Mouse (Mus musculus) forebrain, postnatal 0 days (tissue): ENCODE data around the gene Gm28043. TPM values are rescaled to one million over a fixed set of nuclear protein-coding genes. Genes with fewer than 3 reads are reported as not detected.
A peak's percentile ranks its signal among the peaks of the same experiment; 100 is the strongest.

Source experiments
- ATAC-seq: fragments of 200-750 bp; cut with Nextera tagmentation; 2 replicates; pipeline ENCODE4 v1.8.0; 2017; ENCODE audit warnings: mild to moderate bottlenecking, moderate library complexity
- DNase-seq: peaks from one replicate; pipeline ENCODE4 v3.0.0-alpha.2; 2015
- H3K27ac ChIP-seq: fragments of 300-500 bp; sonication (generic); 2 replicates; pipeline ENCODE4 v1.5.1; 2014; ENCODE audit warnings: low read depth, mild to moderate bottlenecking, antibody characterized with exemption, low read length, moderate library complexity, mixed read lengths
- H3K27me3 ChIP-seq: fragments of 300-500 bp; sonication (generic); 2 replicates; pipeline ENCODE4 v1.6.1; 2014; ENCODE audit warnings: mild to moderate bottlenecking, low read length, mixed read lengths; ENCODE audit not compliant: insufficient read depth
- H3K36me3 ChIP-seq: fragments of 300-500 bp; sonication (generic); 2 replicates; pipeline ENCODE4 v1.6.1; 2014; ENCODE audit warnings: mild to moderate bottlenecking, moderate library complexity; ENCODE audit not compliant: insufficient read depth
- H3K4me1 ChIP-seq: fragments of 300-500 bp; sonication (generic); 2 replicates; pipeline ENCODE4 v1.6.1; 2014; ENCODE audit warnings: antibody characterized with exemption; ENCODE audit not compliant: insufficient read depth
- H3K4me2 ChIP-seq: fragments of 300-500 bp; sonication (generic); 2 replicates; pipeline ENCODE4 v1.6.1; 2014; ENCODE audit warnings: low read depth, mild to moderate bottlenecking, moderate library complexity
- H3K4me3 ChIP-seq: fragments of 300-500 bp; sonication (generic); 2 replicates; pipeline ENCODE4 v1.5.1; 2014; ENCODE audit warnings: low read depth, low read length, mixed read lengths
- H3K9ac ChIP-seq: fragments of 300-500 bp; sonication (generic); 2 replicates; pipeline ENCODE4 v1.6.1; 2014; ENCODE audit warnings: mild to moderate bottlenecking
- H3K9me3 ChIP-seq: fragments of 300-500 bp; sonication (generic); 2 replicates; pipeline ENCODE4 v1.6.1; 2016; ENCODE audit warnings: low read length
- CTCF ChIP-seq: sonication (generic); IDR thresholded peaks from 2 replicates; pipeline ENCODE4 v1.5.1; 2016; ENCODE audit warnings: antibody characterized with exemption, control low read depth, low read depth
- WGBS: fragments of 180-500 bp; shearing (Covaris S2); extraction: QIAGEN DNeasy Blood & Tissue Kit; methylation state at CpG from one replicate; pipeline ENCODE4 v1.1.7; 2014; 5-methylcytosine and 5-hydroxymethylcytosine counted together
- polyA plus RNA-seq: library from polyadenylated mRNA; unstranded; fragments of >200 nt; fragmentation: Nextera tagmentation; extraction: Ambion mirVana; gene quantifications from 2 replicates; pipeline ENCODE4 v1.2.1, GENCODE M21; 2015
- total RNA-seq: library from RNA; depleted of rRNA; stranded (reverse); fragments of >200 nt; gene quantifications from 2 replicates; pipeline ENCODE4 v1.2.3, GENCODE M21; 2014

Gene Gm28043
- total and polyA plus RNA-seq, 2 experiments from 2014 or later: 2.3 to 7.0 TPM

DNA sequence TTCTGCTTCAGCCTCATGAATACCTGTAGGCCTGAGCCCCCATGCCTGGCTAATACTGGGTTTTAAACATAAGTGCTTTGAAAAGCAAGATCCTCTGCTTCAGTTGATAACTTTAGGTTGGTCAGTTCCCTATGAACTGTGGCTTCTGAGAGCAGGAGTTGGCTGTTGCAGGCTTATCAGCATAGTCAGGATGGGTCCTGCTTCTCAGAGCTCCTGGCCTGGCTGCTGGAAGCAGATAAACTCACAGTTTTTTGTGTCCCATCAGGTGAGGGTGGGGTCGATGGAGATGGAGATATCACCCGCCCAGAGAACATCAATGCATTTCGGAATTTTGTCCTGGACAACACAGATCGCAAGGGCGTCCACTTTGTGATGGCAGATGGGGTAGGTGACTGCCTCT, 72.1 kb downstream of the Gm28043 start:
- H3K27me3 ChIP-seq: no peaks in the 10 kb centered on the region
- no peak for DNase-seq
- ATAC-seq: no peak
- no peak for TF ChIP-seq CTCF
- 96% methylated on average over 5 of the region's 5 CpGs for WGBS
- H3K4me2 ChIP-seq: no peak overlapping the region
- peaks cover 86% of the 10 kb centered on the region for H3K36me3 ChIP-seq
- no peaks in the 10 kb centered on the region for H3K9me3 ChIP-seq
- no peak overlapping the region for H3K9ac ChIP-seq
- no peaks in the 10 kb centered on the region for H3K4me1 ChIP-seq
- no peak overlapping the region for H3K4me3 ChIP-seq
- H3K27ac ChIP-seq: no peak overlapping the region

DNA sequence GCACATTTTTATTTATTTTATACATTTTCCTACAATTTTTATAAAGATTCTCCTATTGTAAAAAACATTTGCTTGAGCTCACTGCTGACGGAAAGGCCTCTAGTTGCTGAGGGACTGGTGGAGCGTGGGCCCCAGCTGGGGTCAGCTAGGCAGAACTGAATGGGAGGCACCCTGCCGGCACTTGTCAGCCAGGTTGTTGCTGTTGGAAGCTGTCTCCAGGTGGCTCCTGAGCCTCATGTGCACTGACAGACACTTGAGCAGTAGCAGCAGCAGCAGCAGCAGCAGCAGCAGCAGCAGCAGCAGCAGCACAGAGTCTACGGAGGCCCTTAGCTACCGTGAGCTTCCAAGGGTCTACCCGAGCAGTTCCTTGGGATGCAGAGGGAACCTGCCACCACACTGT, 72.7 kb downstream of the Gm28043 start:
- TF ChIP-seq CTCF: no peak
- ATAC-seq (no peak), DNase-seq (no peak)
- Histone ChIP-seq H3K36me3 (peaks cover 80% of the 10 kb centered on the region), H3K9me3 (no peaks in the 10 kb centered on the region), H3K27ac (peak overlapping the region; percentile 70), H3K9ac (no peak overlapping the region), H3K4me3 (no peak overlapping the region), H3K4me2 (no peak overlapping the region), H3K27me3 (no peaks in the 10 kb centered on the region), H3K4me1 (no peaks in the 10 kb centered on the region)
- WGBS: 84% methylated on average over 6 of the region's 6 CpGs

DNA sequence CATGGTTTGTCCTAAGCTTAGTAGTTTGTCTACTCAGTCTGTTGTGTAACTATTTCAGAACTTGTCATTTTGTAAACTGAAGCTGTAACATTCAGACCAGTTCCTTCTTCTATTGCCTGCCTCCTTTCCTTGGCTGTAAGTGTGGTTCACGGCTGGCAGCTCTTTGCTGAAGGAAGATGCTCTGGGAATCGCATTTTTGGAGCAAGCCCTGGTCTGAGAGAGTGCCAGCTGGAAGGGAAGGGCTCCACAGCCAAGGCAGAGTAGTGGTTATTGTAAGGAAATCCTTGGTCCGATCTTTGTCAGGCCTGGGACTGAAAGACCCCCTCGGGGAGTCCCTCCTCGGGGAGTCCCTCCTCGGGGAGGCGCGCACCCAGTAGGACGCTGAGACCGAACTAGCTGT, 73.9 kb downstream of the Gm28043 start:
- 81% methylated on average over 10 of the region's 10 CpGs for WGBS
- no peak for DNase-seq
- Histone ChIP-seq H3K9me3 (no peaks in the 10 kb centered on the region), H3K4me2 (no peak overlapping the region), H3K27ac (0 out of 2 replicates have a peak overlapping the region, but pooled peaks have one; percentile 29), H3K36me3 (peaks cover 68% of the 10 kb centered on the region), H3K4me1 (no peaks in the 10 kb centered on the region), H3K27me3 (no peaks in the 10 kb centered on the region), H3K4me3 (no peak overlapping the region), H3K9ac (no peak overlapping the region)
- ATAC-seq: peak; percentile 55; the same call in 1 of the 2 replicates
- no peak for TF ChIP-seq CTCF

DNA sequence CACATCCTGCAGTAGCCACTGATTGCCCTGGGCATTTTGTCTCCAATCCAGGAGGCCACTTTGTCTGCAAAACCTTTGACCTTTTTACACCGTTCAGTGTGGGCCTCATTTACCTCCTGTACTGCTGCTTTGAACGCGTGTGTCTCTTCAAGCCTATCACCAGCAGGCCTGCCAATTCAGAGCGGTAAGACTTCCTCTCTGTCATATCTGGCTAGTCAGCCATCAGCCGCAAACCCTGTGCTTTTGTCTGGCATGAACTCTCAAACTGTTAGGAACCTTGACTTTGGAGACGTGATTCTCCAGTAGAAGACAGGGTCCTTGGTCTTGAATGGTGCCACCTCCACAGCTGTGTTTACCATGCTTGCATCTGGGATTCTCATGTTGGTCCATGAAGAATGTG, 75.6 kb downstream of the Gm28043 start:
- no peak for DNase-seq
- TF ChIP-seq CTCF: no peak
- no peak for ATAC-seq
- no peak overlapping the region for H3K4me3 ChIP-seq
- H3K4me1 ChIP-seq: no peaks in the 10 kb centered on the region
- H3K9ac ChIP-seq: no peak overlapping the region
- H3K27ac ChIP-seq: no peak overlapping the region
- H3K9me3 ChIP-seq: no peaks in the 10 kb centered on the region
- 84% methylated on average over 6 of the region's 6 CpGs for WGBS
- H3K4me2 ChIP-seq: no peak overlapping the region
- H3K36me3 ChIP-seq: peaks cover 68% of the 10 kb centered on the region
- no peaks in the 10 kb centered on the region for H3K27me3 ChIP-seq

DNA sequence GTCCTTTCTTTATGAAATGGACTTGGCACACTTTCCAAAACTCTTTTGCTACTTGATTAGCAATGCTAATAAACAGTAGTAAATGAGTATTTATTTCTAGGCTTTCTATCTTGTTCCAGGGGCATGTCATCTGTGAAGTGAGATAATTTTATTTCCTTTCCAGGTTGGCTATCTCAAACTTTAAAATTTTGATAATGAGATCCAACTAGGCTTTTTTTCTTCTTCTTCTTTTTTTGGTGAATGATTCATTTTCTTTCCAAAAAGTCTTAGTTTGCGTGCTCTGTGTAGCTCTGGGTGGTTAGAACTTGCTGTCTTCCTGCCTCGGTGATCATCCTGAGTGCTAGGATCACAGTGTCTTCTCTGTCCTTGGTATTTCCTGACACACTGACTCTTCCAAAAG, 78.2 kb downstream of the Gm28043 start:
- DNase-seq: no peak
- TF ChIP-seq CTCF: no peak
- no peak for ATAC-seq
- Histone ChIP-seq H3K4me3 (no peak overlapping the region), H3K27me3 (no peaks in the 10 kb centered on the region), H3K4me2 (no peak overlapping the region), H3K36me3 (peaks cover 66% of the 10 kb centered on the region), H3K9ac (no peak overlapping the region), H3K9me3 (no peaks in the 10 kb centered on the region), H3K4me1 (no peaks in the 10 kb centered on the region), H3K27ac (no peak overlapping the region)
- WGBS: 84% methylated on average over 2 of the region's 2 CpGs

DNA sequence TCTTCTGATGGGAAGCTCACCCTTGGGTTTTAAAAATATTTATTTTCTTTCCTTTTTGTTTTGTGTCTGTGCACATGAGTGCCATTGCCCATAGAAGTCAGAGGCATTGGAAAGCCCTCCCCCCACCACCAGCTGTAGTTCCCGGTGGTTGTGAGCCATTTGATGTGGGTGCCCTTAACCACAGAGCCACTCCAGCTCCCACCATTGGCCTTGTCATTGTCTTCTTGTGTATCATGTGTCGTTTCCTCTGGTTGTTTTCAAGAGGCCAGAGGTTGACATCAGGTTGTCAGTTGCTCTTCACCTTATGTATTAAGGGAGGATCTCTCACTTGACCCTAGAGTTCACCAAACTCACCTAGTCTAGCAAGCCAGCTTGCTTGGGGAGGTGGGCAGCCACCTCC, 78.9 kb downstream of the Gm28043 start:
- TF ChIP-seq CTCF: no peak
- H3K27ac ChIP-seq: no peak overlapping the region
- no peak overlapping the region for H3K4me3 ChIP-seq
- 88% methylated on average over 2 of the region's 2 CpGs for WGBS
- H3K27me3 ChIP-seq: no peaks in the 10 kb centered on the region
- H3K36me3 ChIP-seq: peaks cover 70% of the 10 kb centered on the region
- H3K9me3 ChIP-seq: no peaks in the 10 kb centered on the region
- no peak for DNase-seq
- ATAC-seq: no peak
- H3K4me1 ChIP-seq: no peaks in the 10 kb centered on the region
- no peak overlapping the region for H3K4me2 ChIP-seq
- H3K9ac ChIP-seq: no peak overlapping the region

DNA sequence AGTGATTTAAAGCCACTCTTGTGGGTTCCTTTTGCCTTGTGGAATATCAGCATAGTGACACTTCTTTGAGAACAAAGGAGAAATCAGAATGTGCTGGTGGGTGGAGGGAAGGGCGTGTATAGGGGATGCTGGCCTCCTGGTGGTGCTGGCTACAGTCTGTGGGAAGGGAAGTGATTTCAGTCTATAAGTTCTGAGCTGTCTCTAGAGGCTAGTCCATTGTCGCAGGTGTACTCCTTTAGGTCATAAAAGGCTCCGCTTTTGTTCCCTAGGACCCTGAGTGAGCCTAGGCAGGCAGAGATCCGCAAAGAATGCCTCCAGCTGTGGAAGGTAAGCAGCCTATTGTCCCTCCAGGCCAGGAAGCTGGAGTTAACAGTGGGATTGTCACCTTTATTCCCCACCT, 79.8 kb downstream of the Gm28043 start:
- Histone ChIP-seq H3K4me1 (no peaks in the 10 kb centered on the region), H3K27ac (no peak overlapping the region), H3K9me3 (no peaks in the 10 kb centered on the region), H3K36me3 (peaks cover 73% of the 10 kb centered on the region), H3K27me3 (no peaks in the 10 kb centered on the region), H3K4me3 (no peak overlapping the region), H3K4me2 (no peak overlapping the region), H3K9ac (no peak overlapping the region)
- no peak for DNase-seq
- no peak for ATAC-seq
- WGBS: 81% methylated on average over 4 of the region's 4 CpGs
- TF ChIP-seq CTCF: no peak

DNA sequence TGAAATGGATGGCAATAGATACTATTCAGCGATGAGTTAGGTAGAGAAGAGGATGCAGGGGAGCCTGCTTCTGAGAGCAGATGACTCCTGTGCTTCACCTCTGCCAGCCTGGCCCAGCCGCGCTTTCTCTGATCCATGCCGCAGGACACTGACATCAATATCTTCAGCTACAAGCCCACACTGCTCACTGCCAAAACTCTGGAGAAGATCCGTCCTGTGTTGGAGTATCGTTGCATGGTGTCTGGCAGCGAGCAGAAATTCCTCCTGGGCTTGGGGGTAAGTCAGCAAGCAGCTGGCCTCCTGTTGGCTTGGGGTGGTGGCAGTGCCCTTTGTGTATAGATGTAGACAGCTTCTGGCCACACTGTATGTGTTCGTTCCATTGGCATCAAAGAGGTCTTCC, 82.3 kb downstream of the Gm28043 start:
- peaks cover 74% of the 10 kb centered on the region for H3K36me3 ChIP-seq
- no peak overlapping the region for H3K27ac ChIP-seq
- WGBS: 93% methylated on average over 8 of the region's 8 CpGs
- H3K27me3 ChIP-seq: no peaks in the 10 kb centered on the region
- H3K4me2 ChIP-seq: no peak overlapping the region
- DNase-seq: no peak
- H3K9ac ChIP-seq: no peak overlapping the region
- no peak for TF ChIP-seq CTCF
- no peaks in the 10 kb centered on the region for H3K4me1 ChIP-seq
- no peak overlapping the region for H3K4me3 ChIP-seq
- H3K9me3 ChIP-seq: no peaks in the 10 kb centered on the region
- no peak for ATAC-seq
